Mouse (Mus musculus): ENCODE measurements around the gene Eif4ebp2. TPM values are rescaled to one million over a fixed set of nuclear protein-coding genes. Genes with fewer than 3 reads are reported as not detected.
"Not testable (repeated sequence)": the region's sequence is repeated elsewhere in the genome, so short reads cannot be mapped to it uniquely, and the experiment has no call there.

Eif4ebp2 gene
- total and polyA plus RNA-seq, 2 experiments from 2014 or later = 18.6 to 49.1 TPM

DNA sequence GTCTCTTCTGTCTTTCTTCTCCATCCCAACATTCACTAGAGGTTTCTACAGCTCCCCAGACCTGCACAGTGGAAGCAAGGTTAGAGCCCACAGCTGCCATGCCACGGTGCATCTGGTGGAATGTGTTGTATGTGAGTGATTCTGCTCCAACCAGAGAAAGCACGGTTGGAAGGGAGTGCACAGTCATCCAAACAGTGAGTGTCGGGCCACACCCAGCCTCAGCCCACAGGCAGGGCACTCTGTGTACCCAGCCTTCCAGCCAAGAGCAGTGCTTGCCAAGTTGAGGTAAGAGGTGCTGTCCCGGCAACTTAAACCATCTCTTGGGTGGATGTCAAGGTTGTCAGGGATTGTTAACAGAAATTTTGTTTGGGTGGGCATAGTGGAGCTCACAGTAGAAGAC lies 12.5 kb upstream of the Eif4ebp2 start:
- TF ChIP-seq CTCF (IDR thresholded peaks at IDR 0.05; ENCODE audit: low read depth) = no peak
- no peak overlapping the region for H3K9ac ChIP-seq
- no peaks in the 10 kb centered on the region for H3K36me3 ChIP-seq (ENCODE audit: insufficient read depth)
- H3K4me1 ChIP-seq (ENCODE audit: insufficient read depth) = no peaks in the 10 kb centered on the region
- no peak overlapping the region for H3K27ac ChIP-seq (ENCODE audit: low read depth, low read length)
- H3K4me2 ChIP-seq (ENCODE audit: low read depth) = no peak overlapping the region
- WGBS = 81% methylated on average over 4 of the region's 4 CpGs
- no peaks in the 10 kb centered on the region for H3K27me3 ChIP-seq (ENCODE audit: insufficient read depth, low read length)
- no peak overlapping the region for H3K4me3 ChIP-seq (ENCODE audit: low read depth, low read length)
- ATAC-seq = no peak
- DNase-seq = no peak
- no peaks in the 10 kb centered on the region for H3K9me3 ChIP-seq (ENCODE audit: low read length)

DNA sequence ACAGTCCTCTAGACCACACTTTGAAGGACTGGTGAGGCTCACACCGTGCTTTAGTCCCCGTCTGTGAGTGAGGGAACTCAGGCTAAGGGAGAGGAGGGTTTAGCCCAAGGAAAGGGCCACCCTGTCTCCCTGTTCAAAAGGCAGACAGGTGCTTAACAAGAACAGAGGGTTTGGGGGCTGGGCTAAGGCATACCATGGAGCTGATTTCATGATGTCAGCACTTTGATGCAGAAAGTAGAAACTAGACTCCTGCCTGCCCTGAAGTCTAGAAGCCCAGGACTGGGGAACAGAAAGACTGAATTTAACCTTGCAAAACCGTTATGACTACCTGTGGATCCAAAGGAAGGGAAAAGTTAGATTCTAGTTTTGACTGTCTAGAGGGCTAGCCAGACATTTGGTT lies 4.7 kb upstream of the Eif4ebp2 start:
- H3K4me1 ChIP-seq (ENCODE audit: insufficient read depth) = no peaks in the 10 kb centered on the region
- no peaks in the 10 kb centered on the region for H3K27me3 ChIP-seq (ENCODE audit: insufficient read depth, low read length)
- WGBS = 73% methylated on average over 3 of the region's 3 CpGs
- H3K27ac ChIP-seq (ENCODE audit: low read depth, low read length) = no peak overlapping the region
- H3K9me3 ChIP-seq (ENCODE audit: low read length) = no peaks in the 10 kb centered on the region
- H3K9ac ChIP-seq = no peak overlapping the region
- no peaks in the 10 kb centered on the region for H3K36me3 ChIP-seq (ENCODE audit: insufficient read depth)
- H3K4me3 ChIP-seq (ENCODE audit: low read depth, low read length) = no peak overlapping the region
- TF ChIP-seq CTCF (IDR thresholded peaks at IDR 0.05; ENCODE audit: low read depth) = no peak
- ATAC-seq (no peak), DNase-seq (no peak)
- H3K4me2 ChIP-seq (ENCODE audit: low read depth) = no peak overlapping the region

DNA sequence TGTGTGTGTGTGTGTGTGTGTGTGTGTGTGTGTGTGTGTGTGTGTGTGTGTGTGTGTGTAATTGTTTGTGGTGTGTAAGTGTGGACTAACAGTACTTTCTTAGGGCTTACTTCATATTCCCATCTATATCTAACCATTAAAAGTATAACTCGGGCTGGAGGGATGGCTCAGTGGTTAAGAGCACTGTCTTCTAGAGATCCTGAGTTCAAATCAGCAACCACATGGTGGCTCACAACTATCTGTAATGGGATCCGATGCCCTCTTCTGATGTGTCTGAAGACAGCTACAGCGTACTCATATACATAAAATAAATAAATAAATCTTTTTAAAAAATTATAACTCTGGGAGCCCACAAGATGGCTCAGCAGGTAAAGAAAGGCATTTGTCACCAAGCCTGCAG lies 710 bp upstream of the Eif4ebp2 start:
- H3K4me3 ChIP-seq (ENCODE audit: low read depth, low read length); H3K27me3 ChIP-seq (ENCODE audit: insufficient read depth, low read length); DNase-seq; H3K36me3 ChIP-seq (ENCODE audit: insufficient read depth); H3K9me3 ChIP-seq (ENCODE audit: low read length); H3K27ac ChIP-seq (ENCODE audit: low read depth, low read length); H3K9ac ChIP-seq: not testable (repeated sequence)
- Histone ChIP-seq H3K4me2 (ENCODE audit: low read depth) (peak overlapping the region; percentile 75; the same call in 1 of the 2 replicates), H3K4me1 (ENCODE audit: insufficient read depth) (peaks cover 20% of the 10 kb centered on the region)
- 78% methylated on average over 3 of the region's 3 CpGs for WGBS
- peak; percentile 2; the same call in 1 of the 2 replicates for ATAC-seq

DNA sequence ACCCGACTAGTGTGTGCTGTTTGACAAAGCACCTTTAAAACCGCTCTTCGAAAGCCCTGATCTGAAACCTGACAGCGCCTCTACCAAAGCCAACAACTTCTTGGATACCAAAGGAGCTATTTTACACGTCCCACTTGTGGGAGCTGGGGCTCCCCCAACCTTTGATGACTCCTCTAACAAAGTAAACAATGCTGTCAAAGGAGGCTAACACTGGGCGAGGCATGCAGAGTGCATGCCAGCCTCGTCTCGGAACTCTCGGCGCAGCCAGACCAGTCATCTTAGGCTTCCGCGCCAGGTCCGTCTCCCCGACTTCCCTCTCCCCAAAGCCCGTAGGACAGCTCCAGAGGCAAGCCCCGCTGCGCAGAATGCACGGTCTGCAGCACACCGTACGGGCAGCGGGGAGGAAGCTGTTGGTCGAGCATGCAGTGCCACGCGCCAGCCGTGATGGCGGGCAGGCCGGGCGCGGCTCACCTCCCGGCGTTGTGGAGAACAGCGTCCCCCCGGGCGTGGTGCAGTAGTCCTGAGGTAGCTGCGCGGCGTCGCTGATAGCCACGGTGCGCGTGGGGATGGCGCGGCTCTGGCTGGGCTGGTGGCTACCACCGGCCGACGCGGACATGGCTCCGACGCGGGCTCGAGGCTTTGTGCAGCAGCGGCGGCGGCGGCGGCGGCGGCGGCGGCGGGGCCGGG lies 387 bp downstream of the Eif4ebp2 start:
- no peaks in the 10 kb centered on the region for H3K9me3 ChIP-seq (ENCODE audit: low read length)
- peak; percentile 58 for DNase-seq
- peak; percentile 46 for ATAC-seq
- WGBS = under 1% methylated on average over 59 of the region's 62 CpGs
- H3K4me3 ChIP-seq (ENCODE audit: low read depth, low read length) = peak overlapping the region; percentile 97
- H3K4me1 ChIP-seq (ENCODE audit: insufficient read depth) = peaks cover 20% of the 10 kb centered on the region
- peak overlapping the region; percentile 75 for H3K4me2 ChIP-seq (ENCODE audit: low read depth)
- H3K27ac ChIP-seq (ENCODE audit: low read depth, low read length) = peak overlapping the region; percentile 82
- H3K36me3 ChIP-seq (ENCODE audit: insufficient read depth) = peaks cover 6% of the 10 kb centered on the region; the same call in 1 of the 2 replicates
- peak; percentile 45 for TF ChIP-seq CTCF (IDR thresholded peaks at IDR 0.05; ENCODE audit: low read depth)
- H3K9ac ChIP-seq = peak overlapping the region; percentile 94
- H3K27me3 ChIP-seq (ENCODE audit: insufficient read depth, low read length) = no peaks in the 10 kb centered on the region

DNA sequence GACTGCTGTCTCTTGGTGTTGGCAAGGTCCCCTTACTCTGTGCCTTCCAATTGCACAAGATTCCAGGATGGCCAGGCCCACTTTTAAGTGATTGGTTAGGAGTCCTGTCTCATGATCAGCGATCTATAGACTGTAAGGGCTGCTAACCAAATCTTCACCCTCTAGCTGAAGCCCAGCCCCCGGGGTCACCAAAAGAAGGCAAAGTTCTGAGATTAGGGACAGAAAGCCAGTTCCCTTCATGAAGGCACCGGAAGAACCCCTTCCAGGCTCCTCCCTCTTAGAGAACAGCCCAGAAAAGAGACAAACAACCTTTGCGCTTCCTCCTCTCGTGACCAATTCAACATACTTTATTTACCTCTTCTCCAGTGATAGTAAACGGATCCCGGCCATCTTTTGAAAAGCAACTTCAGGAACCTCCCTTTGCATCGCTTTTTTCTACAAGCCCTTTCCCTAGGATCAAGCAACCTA lies 964 bp downstream of the Eif4ebp2 start:
- H3K4me1 ChIP-seq (ENCODE audit: insufficient read depth) = peaks cover 20% of the 10 kb centered on the region

DNA sequence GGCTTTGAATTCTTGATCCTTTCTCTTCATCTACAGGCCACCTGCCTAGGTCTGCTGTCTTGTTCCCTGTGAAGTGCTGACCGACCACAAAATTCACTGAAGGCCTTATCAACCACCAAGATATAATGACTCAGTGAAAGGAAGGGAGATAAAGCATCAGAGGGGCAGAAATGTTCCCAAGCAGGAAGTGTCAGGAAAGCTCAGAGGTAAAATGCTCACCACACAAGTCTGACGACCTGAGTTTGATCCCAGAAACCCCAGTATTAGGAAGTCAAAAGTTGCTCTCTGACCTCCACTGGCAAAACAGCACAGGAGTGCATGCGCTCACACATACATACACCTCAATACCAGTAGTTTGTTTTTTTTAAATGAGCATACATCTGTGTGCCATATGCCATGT lies 3.6 kb downstream of the Eif4ebp2 start:
- Histone ChIP-seq H3K27ac (ENCODE audit: low read depth, low read length) (no peak overlapping the region), H3K27me3 (ENCODE audit: insufficient read depth, low read length) (no peaks in the 10 kb centered on the region), H3K36me3 (ENCODE audit: insufficient read depth) (peaks cover 6% of the 10 kb centered on the region; the same call in 1 of the 2 replicates), H3K4me3 (ENCODE audit: low read depth, low read length) (no peak overlapping the region), H3K4me2 (ENCODE audit: low read depth) (no peak overlapping the region), H3K9ac (no peak overlapping the region), H3K4me1 (ENCODE audit: insufficient read depth) (peaks cover 27% of the 10 kb centered on the region), H3K9me3 (ENCODE audit: low read length) (no peaks in the 10 kb centered on the region)
- DNase-seq (no peak), ATAC-seq (no peak)
- TF ChIP-seq CTCF (IDR thresholded peaks at IDR 0.05; ENCODE audit: low read depth) = no peak
- WGBS = 88% methylated on average over 3 of the region's 3 CpGs

More for the DNA sequence above, 964 bp downstream of the Eif4ebp2 start:
- no peaks in the 10 kb centered on the region for H3K9me3 ChIP-seq (ENCODE audit: low read length)
- peak overlapping the region; percentile 82 for H3K27ac ChIP-seq (ENCODE audit: low read depth, low read length)
- H3K27me3 ChIP-seq (ENCODE audit: insufficient read depth, low read length) = no peaks in the 10 kb centered on the region
- peak overlapping the region; percentile 97 for H3K4me3 ChIP-seq (ENCODE audit: low read depth, low read length)
- TF ChIP-seq CTCF (IDR thresholded peaks at IDR 0.05; ENCODE audit: low read depth) = no peak
- DNase-seq (no peak), ATAC-seq (no peak)
- WGBS = 6% methylated on average over 8 of the region's 8 CpGs
- H3K4me2 ChIP-seq (ENCODE audit: low read depth) = peak overlapping the region; percentile 75
- peak overlapping the region; percentile 94 for H3K9ac ChIP-seq
- peaks cover 6% of the 10 kb centered on the region; the same call in 1 of the 2 replicates for H3K36me3 ChIP-seq (ENCODE audit: insufficient read depth)

DNA sequence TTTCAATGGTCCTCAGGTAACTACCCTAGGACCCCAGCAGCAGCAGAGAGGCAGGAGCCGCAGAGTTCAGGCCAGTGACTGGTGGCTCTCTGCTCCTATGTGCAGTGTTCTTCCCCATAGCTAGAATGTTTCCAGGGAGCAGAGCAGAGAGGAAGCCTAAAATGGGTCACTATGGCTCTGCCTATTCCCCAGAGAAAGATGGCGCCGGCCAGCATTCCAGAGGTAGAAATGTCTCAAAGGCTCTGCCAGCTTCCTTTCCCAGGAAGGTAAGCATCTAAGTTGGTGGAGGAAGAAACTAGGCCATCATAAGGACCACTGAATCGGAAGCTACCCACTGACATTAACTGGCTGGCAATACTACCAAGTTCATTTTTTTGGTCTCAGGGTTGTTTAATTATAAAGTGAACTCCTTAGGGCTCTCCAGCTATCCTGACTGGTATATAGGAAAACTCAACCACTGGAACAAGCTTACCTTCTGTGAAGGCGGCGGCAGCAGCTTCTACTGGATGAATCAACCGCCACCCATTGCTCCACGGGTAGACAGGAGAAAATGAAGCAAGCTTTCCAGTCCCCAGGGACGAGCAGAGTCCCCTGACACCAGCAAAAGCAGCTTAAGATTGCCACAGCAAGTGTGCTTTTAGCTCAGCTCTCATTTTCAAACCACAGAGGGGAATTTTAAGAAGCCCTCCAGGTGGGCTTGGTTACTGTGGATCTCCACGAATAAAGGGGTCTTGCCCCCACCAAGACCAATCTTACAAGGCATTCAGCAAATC lies 4.7 kb downstream of the Eif4ebp2 start:
- H3K27me3 ChIP-seq (ENCODE audit: insufficient read depth, low read length) = no peaks in the 10 kb centered on the region
- no peak for DNase-seq
- H3K4me1 ChIP-seq (ENCODE audit: insufficient read depth) = peaks cover 31% of the 10 kb centered on the region
- H3K9ac ChIP-seq = no peak overlapping the region
- peaks cover 6% of the 10 kb centered on the region; the same call in 1 of the 2 replicates for H3K36me3 ChIP-seq (ENCODE audit: insufficient read depth)
- WGBS = 75% methylated on average over 10 of the region's 10 CpGs
- no peak overlapping the region for H3K4me3 ChIP-seq (ENCODE audit: low read depth, low read length)
- H3K27ac ChIP-seq (ENCODE audit: low read depth, low read length) = no peak overlapping the region
- no peak for ATAC-seq
- TF ChIP-seq CTCF (IDR thresholded peaks at IDR 0.05; ENCODE audit: low read depth) = no peak
- H3K9me3 ChIP-seq (ENCODE audit: low read length) = no peaks in the 10 kb centered on the region
- no peak overlapping the region for H3K4me2 ChIP-seq (ENCODE audit: low read depth)

All from forebrain, postnatal 0 days (tissue).